Mouse (Mus musculus): ENCODE results near the gene Grk3. TPM values are rescaled to one million over a fixed set of nuclear protein-coding genes. Genes with fewer than 3 reads are reported as not detected.

Grk3 gene
- polyA plus RNA-seq, 1 experiment from 2014 or later: 20.6 TPM

DNA sequence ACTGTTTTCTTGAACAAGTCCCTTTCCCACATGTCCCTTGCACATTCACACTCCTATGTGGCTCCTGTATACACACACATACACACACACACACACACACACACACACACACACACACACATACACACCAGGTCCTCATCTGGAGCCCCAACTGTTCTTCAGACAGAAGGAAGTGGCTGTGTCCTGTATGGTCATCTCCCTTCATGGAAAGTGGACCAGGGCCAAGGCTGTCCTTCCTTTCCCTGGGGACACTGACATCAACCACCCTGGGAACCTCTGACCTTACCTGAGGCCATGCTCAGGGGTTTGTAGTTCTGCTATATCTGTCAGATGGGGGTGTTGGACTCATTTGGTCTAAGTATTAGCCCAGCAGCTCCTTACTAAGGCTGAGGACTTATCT lies 123.2 kb downstream of the Grk3 start:
- Histone ChIP-seq H3K4me3 (no peak overlapping the region), H3K27ac (no peak overlapping the region), H3K4me1 (no peaks in the 10 kb centered on the region), H3K27me3 (no peaks in the 10 kb centered on the region), H3K4me2 (no peak overlapping the region), H3K9ac (no peak overlapping the region), H3K36me3 (no peaks in the 10 kb centered on the region), H3K9me3 (no peaks in the 10 kb centered on the region)
- no peak for ATAC-seq (ENCODE audit: borderline replicate concordance, extremely low read depth, low FRiP score, low TSS enrichment)

DNA sequence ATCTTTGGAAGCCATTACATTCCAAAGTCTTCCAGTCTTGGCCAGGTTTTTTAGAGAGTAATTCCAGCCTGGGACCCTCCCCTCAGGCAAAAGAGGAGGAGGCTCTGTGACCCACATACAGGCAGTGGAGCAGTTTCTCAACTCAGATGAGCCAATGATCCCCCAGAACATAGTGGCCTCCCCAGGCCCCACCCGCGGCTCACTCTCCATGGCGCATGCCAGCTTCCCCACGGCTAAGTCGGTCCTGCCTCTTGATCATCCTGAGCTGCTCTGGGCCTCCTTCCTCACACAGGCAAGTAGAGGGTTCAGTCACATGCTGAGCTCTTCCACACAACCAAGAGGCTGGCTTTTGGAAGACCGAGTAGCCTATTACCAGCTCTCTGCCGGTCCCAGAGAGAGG lies 126.9 kb downstream of the Grk3 start:
- Histone ChIP-seq H3K36me3 (no peaks in the 10 kb centered on the region), H3K9me3 (no peaks in the 10 kb centered on the region), H3K27ac (no peak overlapping the region), H3K27me3 (no peaks in the 10 kb centered on the region), H3K4me3 (no peak overlapping the region), H3K4me1 (no peaks in the 10 kb centered on the region), H3K9ac (no peak overlapping the region), H3K4me2 (no peak overlapping the region)
- 54% methylated on average over 7 of the region's 7 CpGs for WGBS
- no peak for ATAC-seq (ENCODE audit: borderline replicate concordance, extremely low read depth, low FRiP score, low TSS enrichment)

DNA sequence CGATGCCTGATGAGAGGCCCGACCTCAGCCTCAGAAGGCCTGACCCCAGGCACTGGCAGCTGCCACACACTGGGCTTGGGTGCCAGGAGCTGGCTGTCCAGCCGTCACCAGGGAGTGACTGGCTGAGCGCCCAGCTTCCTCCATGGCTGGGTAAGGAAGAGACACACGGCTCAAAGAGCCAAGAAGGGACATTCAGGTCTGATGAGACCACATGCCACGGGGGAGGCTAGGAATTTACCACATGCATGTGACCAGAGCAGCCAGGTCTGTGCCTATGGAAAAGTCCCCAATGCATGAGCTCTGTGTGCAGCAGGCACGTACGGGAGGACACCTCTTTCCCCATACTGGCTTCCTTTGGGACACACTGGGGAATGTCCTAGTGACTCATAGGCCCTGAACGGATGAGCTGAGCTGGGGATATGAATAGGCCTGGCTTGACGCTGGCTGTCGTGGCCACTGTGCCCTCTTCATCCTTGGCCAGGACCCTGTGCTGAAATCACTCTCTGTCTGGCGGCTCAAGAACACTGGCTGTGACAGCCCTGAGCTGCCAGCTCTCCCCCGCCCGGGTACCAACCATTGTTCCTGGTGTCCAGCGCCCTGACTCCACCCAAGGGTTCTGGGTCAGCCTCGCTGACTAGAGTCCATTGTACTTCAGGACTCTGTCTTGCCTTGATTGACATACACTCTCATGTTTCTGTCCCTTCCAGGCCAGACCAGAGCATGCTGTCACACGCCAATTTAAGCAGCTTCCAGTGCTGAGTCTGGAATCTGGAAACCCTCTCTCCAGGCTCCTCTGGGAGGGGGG lies 128.7 kb downstream of the Grk3 start:
- Histone ChIP-seq H3K9ac (no peak overlapping the region), H3K4me1 (no peaks in the 10 kb centered on the region), H3K4me2 (no peak overlapping the region), H3K27ac (no peak overlapping the region), H3K27me3 (no peaks in the 10 kb centered on the region), H3K36me3 (no peaks in the 10 kb centered on the region), H3K9me3 (no peaks in the 10 kb centered on the region), H3K4me3 (no peak overlapping the region)
- WGBS: 57% methylated on average over 17 of the region's 17 CpGs
- ATAC-seq (ENCODE audit: borderline replicate concordance, extremely low read depth, low FRiP score, low TSS enrichment): 0 out of 2 replicates have a peak, but pooled peaks have one; percentile 33

DNA sequence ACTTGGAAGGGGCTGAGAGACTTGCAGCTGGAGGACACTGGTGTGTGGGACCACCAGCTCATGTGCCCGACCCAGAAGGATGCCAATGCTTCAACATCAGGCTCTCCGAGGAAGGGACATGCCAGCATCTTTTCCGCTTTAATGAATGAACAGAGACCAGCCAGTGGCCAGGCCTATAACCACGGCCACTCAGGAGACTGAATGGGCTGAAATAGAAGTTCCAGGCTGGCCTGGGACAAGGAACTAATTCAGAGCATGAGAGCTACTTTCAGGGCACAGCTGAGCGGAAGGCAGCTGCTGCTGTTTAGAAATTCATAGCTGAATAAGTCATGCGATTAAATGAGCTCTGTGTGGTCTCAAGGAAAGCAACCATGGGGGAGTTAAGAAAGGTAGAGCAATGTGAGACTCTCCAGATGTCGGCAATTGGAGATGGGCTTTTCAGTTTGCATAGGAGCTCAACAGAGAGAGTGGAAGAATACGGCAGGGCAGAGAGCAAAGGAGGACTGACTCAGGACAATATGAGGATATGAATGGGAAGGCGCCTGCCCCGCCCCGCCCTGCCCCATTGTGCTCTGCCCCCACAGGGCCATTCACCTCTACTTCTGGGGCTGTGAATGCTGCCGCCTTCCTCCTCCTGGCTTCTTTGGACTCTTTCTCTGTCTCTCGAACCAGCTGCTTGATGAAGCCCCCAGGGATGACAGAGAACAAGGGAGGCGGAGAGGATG lies 138.0 kb downstream of the Grk3 start:
- no peaks in the 10 kb centered on the region for H3K4me1 ChIP-seq
- H3K9ac ChIP-seq: no peak overlapping the region
- H3K27me3 ChIP-seq: no peaks in the 10 kb centered on the region; the same call in 1 of the 2 replicates
- no peak for ATAC-seq (ENCODE audit: borderline replicate concordance, extremely low read depth, low FRiP score, low TSS enrichment)
- no peaks in the 10 kb centered on the region for H3K9me3 ChIP-seq
- H3K36me3 ChIP-seq: no peaks in the 10 kb centered on the region
- 62% methylated on average over 14 of the region's 14 CpGs for WGBS
- no peak overlapping the region for H3K4me2 ChIP-seq
- H3K27ac ChIP-seq: no peak overlapping the region
- H3K4me3 ChIP-seq: no peak overlapping the region

DNA sequence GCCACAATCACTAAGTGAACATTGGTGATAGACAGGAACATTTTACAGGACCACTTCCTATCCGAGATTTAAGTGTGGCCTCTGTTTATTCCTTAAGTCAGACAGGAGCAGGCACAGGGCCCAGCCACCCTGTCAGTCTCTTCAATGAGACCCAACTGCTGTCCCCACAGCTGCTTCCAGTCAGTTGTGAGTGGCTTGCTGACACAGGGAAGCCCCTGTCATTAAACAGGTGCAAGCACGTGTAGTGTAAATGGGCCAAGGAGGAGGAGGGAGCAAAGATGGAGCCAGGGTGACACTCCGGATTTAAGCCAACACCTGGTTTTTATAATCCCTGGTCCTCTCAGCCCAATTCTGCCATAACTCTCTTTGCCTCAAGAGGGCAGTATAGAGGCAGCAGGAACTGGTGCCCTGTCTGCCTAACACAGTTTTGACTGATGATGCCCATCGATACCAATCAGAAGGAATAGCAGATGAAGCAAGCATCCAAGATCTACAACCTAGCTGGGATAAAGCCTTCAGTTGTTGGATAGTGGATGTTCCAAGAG lies 138.7 kb downstream of the Grk3 start:
- no peaks in the 10 kb centered on the region for H3K9me3 ChIP-seq
- no peaks in the 10 kb centered on the region for H3K4me1 ChIP-seq
- H3K36me3 ChIP-seq: no peaks in the 10 kb centered on the region
- no peak for ATAC-seq (ENCODE audit: borderline replicate concordance, extremely low read depth, low FRiP score, low TSS enrichment)
- no peaks in the 10 kb centered on the region; the same call in 1 of the 2 replicates for H3K27me3 ChIP-seq
- no peak overlapping the region for H3K27ac ChIP-seq
- 10% methylated on average over 4 of the region's 4 CpGs for WGBS
- no peak overlapping the region for H3K4me3 ChIP-seq
- H3K9ac ChIP-seq: no peak overlapping the region
- H3K4me2 ChIP-seq: no peak overlapping the region

DNA sequence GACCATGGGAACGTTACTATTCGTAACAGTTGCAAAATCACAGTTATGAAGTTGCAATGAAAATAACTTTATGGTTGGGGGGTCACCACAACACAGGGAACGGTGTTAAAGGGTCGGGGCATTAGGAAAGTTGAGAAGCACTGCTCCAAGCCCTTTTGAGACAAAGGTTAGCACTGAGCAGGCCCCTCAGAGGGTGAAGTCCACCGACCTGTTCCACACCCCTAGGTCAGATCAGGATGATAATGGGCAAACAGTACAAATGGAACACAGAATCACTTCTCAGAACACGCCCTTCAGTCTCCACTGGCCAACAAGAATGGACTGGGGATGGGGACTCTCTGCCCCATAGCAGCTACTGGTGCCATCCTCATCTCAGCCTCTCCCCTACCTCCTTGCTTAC lies 142.6 kb downstream of the Grk3 start:
- no peak overlapping the region for H3K27ac ChIP-seq
- no peaks in the 10 kb centered on the region for H3K36me3 ChIP-seq
- H3K4me2 ChIP-seq: no peak overlapping the region

DNA sequence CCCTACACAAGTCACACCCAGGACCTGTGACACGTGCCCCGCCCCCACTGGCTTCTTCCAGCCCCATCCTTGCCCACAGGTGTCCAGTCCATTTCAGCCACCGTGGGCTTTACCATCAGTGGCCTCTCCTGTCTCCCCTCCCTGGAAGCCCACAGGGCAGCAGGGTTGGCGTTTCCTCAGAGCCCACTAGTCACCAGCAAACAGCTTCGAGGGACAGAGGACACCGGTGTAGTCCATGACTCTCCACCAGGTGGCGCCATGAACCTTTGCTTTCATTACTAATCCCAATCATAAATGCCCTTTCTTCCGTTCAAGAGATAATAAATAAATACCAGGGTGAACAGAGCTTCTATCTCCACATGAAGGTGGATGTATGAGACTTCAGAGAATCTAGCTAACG lies 144.9 kb downstream of the Grk3 start:
- ATAC-seq (ENCODE audit: borderline replicate concordance, extremely low read depth, low FRiP score, low TSS enrichment): no peak
- H3K9me3 ChIP-seq: no peaks in the 10 kb centered on the region
- H3K4me2 ChIP-seq: no peak overlapping the region
- no peak overlapping the region for H3K9ac ChIP-seq
- no peaks in the 10 kb centered on the region for H3K4me1 ChIP-seq
- H3K36me3 ChIP-seq: no peaks in the 10 kb centered on the region
- WGBS: 23% methylated on average over 9 of the region's 9 CpGs
- H3K27me3 ChIP-seq: no peaks in the 10 kb centered on the region
- no peak overlapping the region for H3K4me3 ChIP-seq
- H3K27ac ChIP-seq: no peak overlapping the region

More for the DNA sequence above, 142.6 kb downstream of the Grk3 start:
- Histone ChIP-seq H3K4me3 (no peak overlapping the region), H3K27me3 (no peaks in the 10 kb centered on the region; the same call in 1 of the 2 replicates), H3K4me1 (no peaks in the 10 kb centered on the region), H3K9me3 (no peaks in the 10 kb centered on the region), H3K9ac (no peak overlapping the region)
- 61% methylated on average over 6 of the region's 6 CpGs for WGBS
- no peak for ATAC-seq (ENCODE audit: borderline replicate concordance, extremely low read depth, low FRiP score, low TSS enrichment)

DNA sequence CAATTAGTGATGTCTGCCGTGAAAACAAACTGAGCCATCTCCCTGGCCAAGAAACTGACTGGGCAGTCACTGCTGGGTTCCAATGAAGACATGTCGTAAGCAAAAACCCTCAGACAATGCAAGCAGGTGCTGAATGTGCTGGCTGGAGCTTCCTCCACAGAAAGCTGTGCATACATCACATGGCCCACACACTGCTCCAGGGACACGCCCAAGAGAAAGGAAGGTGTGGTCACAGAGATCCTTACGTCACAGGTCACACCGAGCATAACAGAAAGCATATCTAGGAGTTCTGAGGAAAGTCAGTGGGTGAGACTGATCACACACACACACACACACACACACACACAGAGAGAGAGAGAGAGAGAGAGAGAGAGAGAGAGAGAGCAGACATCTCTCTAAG lies 147.0 kb downstream of the Grk3 start:
- Histone ChIP-seq H3K4me2 (no peak overlapping the region), H3K9ac (no peak overlapping the region), H3K4me1 (no peaks in the 10 kb centered on the region), H3K27ac (no peak overlapping the region), H3K27me3 (no peaks in the 10 kb centered on the region), H3K4me3 (no peak overlapping the region), H3K36me3 (no peaks in the 10 kb centered on the region), H3K9me3 (no peaks in the 10 kb centered on the region)
- WGBS: 76% methylated on average over 5 of the region's 5 CpGs
- no peak for ATAC-seq (ENCODE audit: borderline replicate concordance, extremely low read depth, low FRiP score, low TSS enrichment)

DNA sequence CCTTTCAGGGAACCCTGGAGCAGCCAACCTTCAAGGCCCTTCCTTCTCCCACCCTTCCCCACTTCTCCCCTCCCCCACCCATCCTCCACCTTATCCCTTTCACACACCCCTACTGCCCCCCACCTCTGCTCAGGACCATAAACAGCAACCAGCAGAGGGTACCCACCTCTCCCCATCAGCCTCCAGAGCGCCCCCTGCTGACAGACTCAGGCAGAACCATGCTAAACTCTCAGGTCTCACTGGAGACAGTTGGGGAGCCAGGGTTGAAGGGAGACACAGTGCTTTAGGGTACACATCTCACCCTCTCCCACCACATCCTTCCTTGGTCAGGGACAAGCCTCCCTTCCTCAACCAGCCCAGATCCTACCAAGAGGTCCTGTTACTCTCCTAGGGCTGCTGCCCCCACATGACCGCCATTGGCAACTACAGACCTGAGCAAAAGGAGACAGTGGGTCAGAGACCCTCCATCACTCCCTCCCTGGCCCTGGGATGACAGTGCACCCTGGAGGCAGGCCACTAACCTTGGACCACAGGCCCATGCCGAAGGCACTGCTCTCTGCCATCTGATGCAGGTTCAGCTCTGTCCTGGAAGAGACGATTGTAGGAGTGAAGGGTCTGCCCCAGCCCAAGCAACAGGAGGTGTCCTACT lies 150.7 kb downstream of the Grk3 start:
- Histone ChIP-seq H3K9ac (no peak overlapping the region), H3K36me3 (no peaks in the 10 kb centered on the region), H3K27me3 (no peaks in the 10 kb centered on the region), H3K9me3 (no peaks in the 10 kb centered on the region), H3K27ac (no peak overlapping the region), H3K4me2 (no peak overlapping the region), H3K4me3 (no peak overlapping the region), H3K4me1 (no peaks in the 10 kb centered on the region; the same call in 1 of the 2 replicates)
- 46% methylated on average over 4 of the region's 4 CpGs for WGBS
- ATAC-seq (ENCODE audit: borderline replicate concordance, extremely low read depth, low FRiP score, low TSS enrichment): no peak
